Mouse (Mus musculus) neutrophil, adult 5-6 weeks (primary cell): ENCODE measurements around the gene Scgb1b10. TPM values are rescaled to one million over a fixed set of nuclear protein-coding genes. Genes with fewer than 3 reads are reported as not detected.
"Not testable (repeated sequence)": the region's sequence is repeated elsewhere in the genome, so short reads cannot be mapped to it uniquely, and the experiment has no call there.

Experiments
- ATAC-seq: fragments of 151-379, 151-347 bp; 2 replicates; pipeline ENCODE4 v1.8.0; 2017; ENCODE audit warnings: mild to moderate bottlenecking, moderate TSS enrichment; ENCODE audit not compliant: insufficient number of reproducible peaks, poor library complexity, low FRiP score, severe bottlenecking; ENCODE audit errors: extremely low read depth
- total RNA-seq: library from RNA; stranded (forward); fragments of 200-1000 nt; gene quantifications from 2 replicates; pipeline ENCODE4 v1.2.3, GENCODE M21; 2017

Gene Scgb1b10
- not detected in 2 replicates for total RNA-seq

DNA sequence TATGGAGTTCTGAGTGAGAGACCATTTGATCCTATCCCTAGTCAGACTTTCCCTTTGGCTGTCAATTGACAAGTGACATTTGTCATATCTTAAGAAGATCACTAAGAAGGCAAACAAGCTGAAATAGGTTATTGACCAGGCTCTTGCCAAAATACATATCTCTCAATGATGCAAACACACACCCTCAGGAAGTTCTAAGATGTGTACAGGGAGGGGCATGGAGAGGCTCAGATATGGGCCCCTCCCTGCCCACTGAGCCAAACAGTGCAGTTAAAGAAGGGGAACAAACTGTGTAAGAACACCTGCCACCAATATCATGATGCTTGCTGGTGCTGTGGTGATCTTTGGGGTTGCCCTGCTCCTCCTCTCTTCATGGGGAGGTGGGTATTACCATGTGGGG, at the start of gene Scgb1b10:
Scgb1b10 (plus strand) TSS at position 301 of the 400 bp plus-strand sequence.
- not testable (repeated sequence) for ATAC-seq

Other genes starting within 250 kb of the Scgb1b10 start
- not detected in 2 replicates for gene Scgb2b11, start 110.3 kb downstream of the Scgb1b10 start, total RNA-seq
- gene Scgb1b11, start 122.0 kb downstream of the Scgb1b10 start, total RNA-seq: not detected in 2 replicates
- gene Scgb2b12, start 226.4 kb downstream of the Scgb1b10 start, total RNA-seq: not detected in 2 replicates
- gene Scgb1b12, start 233.3 kb downstream of the Scgb1b10 start, total RNA-seq: not detected in 2 replicates